Mouse (Mus musculus) bone marrow macrophage, adult 2 months (primary cell): ENCODE results near the gene Olfr1093. TPM values are rescaled to one million over a fixed set of nuclear protein-coding genes. Genes with fewer than 3 reads are reported as not detected.

Source experiments
- H3K27ac ChIP-seq: 2 replicates; pipeline ENCODE4 v1.5.1; 2012; ENCODE audit warnings: low read depth, low read length; ENCODE audit not compliant: insufficient read depth
- H3K4me1 ChIP-seq: 2 replicates; pipeline ENCODE4 v1.6.1; 2012; ENCODE audit warnings: low read length; ENCODE audit not compliant: control insufficient read depth, insufficient read depth
- H3K4me3 ChIP-seq: 2 replicates; pipeline ENCODE4 v1.5.1; 2012; ENCODE audit warnings: mild to moderate bottlenecking, low read length, moderate library complexity; ENCODE audit not compliant: insufficient read depth
- CTCF ChIP-seq: IDR thresholded peaks from 2 replicates; pipeline ENCODE4 v1.5.1; 2012; ENCODE audit warnings: low read depth, mild to moderate bottlenecking, low read length, moderate library complexity
- POLR2A ChIP-seq: IDR thresholded peaks from 2 replicates; pipeline ENCODE4 v1.6.1; 2012; ENCODE audit warnings: mild to moderate bottlenecking, low read depth, low read length, borderline replicate concordance
- polyA plus RNA-seq: library from polyadenylated mRNA; stranded (reverse); fragments of >200 nt; gene quantifications from 2 replicates; pipeline ENCODE4 v1.2.4, GENCODE M21; 2012; ENCODE audit not compliant: missing spikeins, insufficient read depth, insufficient read length

The Olfr1093 gene
- not detected in 2 replicates for polyA plus RNA-seq

- no peaks in the 10 kb centered on the region for H3K4me1 ChIP-seq
- TF ChIP-seq POLR2A (no peak), CTCF (no peak)
- no peak within 1 kb of the TSS for H3K4me3 ChIP-seq
- H3K27ac ChIP-seq = no peak within 1 kb of the TSS
These were observed at the start of gene Olfr1093 for GRCm38 (mm10) chr2:86782179-86782578. Gene Olfr1093, plus strand, starts transcription at chr2:86782479.

- H3K4me3 ChIP-seq = no peak within 1 kb of the TSS
- no peak for TF ChIP-seq POLR2A
- TF ChIP-seq CTCF = no peak
- H3K4me1 ChIP-seq = no peaks in the 10 kb centered on the region
- no peak within 1 kb of the TSS for H3K27ac ChIP-seq
These were observed 48.7 kb upstream of the Olfr1093 start, which contains the start of gene Olfr1089 for GRCm38 (mm10) chr2:86733601-86734000. Gene Olfr1089, minus strand, starts transcription at chr2:86733701.

GRCm38 (mm10) chr2:86758893-86759292, 23.4 kb upstream of the Olfr1093 start, which contains the start of gene Olfr1090:
Gene Olfr1090, minus strand, starts transcription at chr2:86758993.
- no peaks in the 10 kb centered on the region for H3K4me1 ChIP-seq
- TF ChIP-seq CTCF = no peak
- no peak for TF ChIP-seq POLR2A
- H3K4me3 ChIP-seq = no peak within 1 kb of the TSS
- H3K27ac ChIP-seq = no peak within 1 kb of the TSS

DNA sequence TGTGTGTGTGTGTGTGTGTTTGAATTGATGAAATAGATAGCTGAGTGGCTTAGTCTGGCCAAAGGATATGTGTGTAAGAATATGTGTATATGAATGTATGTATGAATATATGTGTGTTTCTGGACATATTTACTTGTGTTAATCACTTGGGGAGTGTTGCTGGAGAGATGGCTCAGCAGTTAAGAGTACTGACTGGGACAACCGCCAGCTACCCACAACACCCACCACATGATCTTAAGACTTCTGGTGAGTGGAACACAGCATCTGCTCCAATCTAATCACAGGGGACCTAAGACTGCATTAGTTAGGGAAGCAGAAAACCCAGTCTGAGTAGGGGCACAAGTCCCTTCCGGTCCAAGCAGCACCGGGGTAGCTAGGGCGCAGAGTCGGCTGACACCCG, 21.2 kb upstream of the Olfr1093 start:
- no peak for TF ChIP-seq CTCF
- Histone ChIP-seq H3K4me1 (no peaks in the 10 kb centered on the region), H3K4me3 (no peak overlapping the region)

DNA sequence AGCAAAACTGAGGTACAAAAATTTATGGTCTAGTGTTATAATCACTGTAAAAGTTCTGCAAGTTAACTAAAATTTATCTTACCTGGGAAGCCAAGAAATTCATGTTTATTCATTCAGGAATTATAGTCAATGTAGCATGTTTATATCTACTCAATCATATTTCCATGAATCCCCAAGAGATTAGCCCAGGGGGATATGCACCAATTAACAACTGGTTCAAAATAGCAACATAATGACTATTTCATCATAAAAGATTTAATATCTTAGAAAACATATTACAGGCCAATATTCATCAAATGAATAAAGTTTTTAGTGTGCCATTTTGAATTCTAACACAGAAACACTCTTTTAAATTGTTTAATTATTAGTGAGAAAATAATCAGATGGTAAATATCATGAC, 27.6 kb downstream of the Olfr1093 start, which contains the start of gene Olfr141:
Gene Olfr141, minus strand, starts transcription at position 101 of the 400 bp plus-strand sequence.
- Histone ChIP-seq H3K27ac (no peak within 1 kb of the TSS), H3K4me1 (no peaks in the 10 kb centered on the region), H3K4me3 (no peak within 1 kb of the TSS)
- no peak for TF ChIP-seq CTCF
- no peak for TF ChIP-seq POLR2A

More for the DNA sequence above, 21.2 kb upstream of the Olfr1093 start:
- no peak overlapping the region for H3K27ac ChIP-seq

DNA sequence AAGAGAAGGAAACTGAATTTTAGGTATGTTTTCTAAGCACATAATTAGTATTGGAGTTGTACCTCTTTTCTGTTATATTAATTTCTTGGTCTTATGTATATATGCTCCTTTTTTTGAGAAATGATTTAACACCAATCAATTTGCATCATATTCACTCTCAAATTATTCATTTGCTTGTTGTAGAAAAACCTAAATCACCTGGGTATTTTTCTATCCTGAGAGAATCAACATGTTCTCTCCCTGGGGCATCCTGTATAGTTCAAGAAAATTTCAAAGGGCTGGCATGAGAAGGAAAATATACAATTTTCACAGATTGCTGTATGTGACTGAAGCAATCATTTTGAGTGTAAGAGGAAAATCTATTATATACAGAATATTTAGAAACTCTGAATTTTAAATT, 42.1 kb downstream of the Olfr1093 start, which contains the start of gene Olfr1094:
Gene Olfr1094, plus strand, starts transcription at position 301 of the 400 bp plus-strand sequence.
- H3K4me3 ChIP-seq = no peak within 1 kb of the TSS
- no peaks in the 10 kb centered on the region for H3K4me1 ChIP-seq
- H3K27ac ChIP-seq = no peak within 1 kb of the TSS
- TF ChIP-seq POLR2A (no peak), CTCF (no peak)

Other genes with a start within 250 kb of the Olfr1093 start
- gene Olfr1079, start 240.0 kb upstream of the Olfr1093 start, polyA plus RNA-seq = not detected in 2 replicates
- gene Olfr1080, start 224.2 kb upstream of the Olfr1093 start, polyA plus RNA-seq = 0.84 TPM in 1 of 2 replicates, not detected in the other
- not detected in 2 replicates for gene Olfr1082, start 183.5 kb upstream of the Olfr1093 start, polyA plus RNA-seq
- not detected in 2 replicates for gene Olfr1084, start 142.8 kb upstream of the Olfr1093 start, polyA plus RNA-seq
- 0.16 TPM in 1 of 2 replicates, not detected in the other for gene Olfr1085, start 120.5 kb upstream of the Olfr1093 start, polyA plus RNA-seq
- not detected in 2 replicates for gene Olfr1086, start 102.4 kb upstream of the Olfr1093 start, polyA plus RNA-seq
- not detected in 2 replicates for gene Olfr1087, start 84.1 kb upstream of the Olfr1093 start, polyA plus RNA-seq
- gene Olfr1089, start 48.8 kb upstream of the Olfr1093 start, polyA plus RNA-seq = not detected in 2 replicates
- 0.63 TPM in 1 of 2 replicates, not detected in the other for gene Olfr1090, start 23.5 kb upstream of the Olfr1093 start, polyA plus RNA-seq
- not detected in 2 replicates for gene Olfr141, start 27.5 kb downstream of the Olfr1093 start, polyA plus RNA-seq
- gene Olfr1094, start 42.2 kb downstream of the Olfr1093 start, polyA plus RNA-seq = not detected in 2 replicates
- gene Olfr1095, start 69.2 kb downstream of the Olfr1093 start, polyA plus RNA-seq = not detected in 2 replicates
- gene Gm13723, start 92.3 kb downstream of the Olfr1093 start, polyA plus RNA-seq = not detected in 2 replicates
- gene Olfr1097, start 109.7 kb downstream of the Olfr1093 start, polyA plus RNA-seq = 0.17 TPM in 1 of 2 replicates, not detected in the other
- gene Olfr1098, start 142.1 kb downstream of the Olfr1093 start, polyA plus RNA-seq = not detected in 2 replicates
- not detected in 2 replicates for gene Olfr1099, start 178.2 kb downstream of the Olfr1093 start, polyA plus RNA-seq
- gene Olfr1100, start 197.5 kb downstream of the Olfr1093 start, polyA plus RNA-seq = not detected in 2 replicates
- gene Olfr1101, start 208.7 kb downstream of the Olfr1093 start, polyA plus RNA-seq = not detected in 2 replicates
- not detected in 2 replicates for gene Olfr1102, start 215.9 kb downstream of the Olfr1093 start, polyA plus RNA-seq
- not detected in 2 replicates for gene Olfr1104, start 244.6 kb downstream of the Olfr1093 start, polyA plus RNA-seq